Mouse (Mus musculus): ENCODE results near the gene Th.

The Th gene

DNA sequence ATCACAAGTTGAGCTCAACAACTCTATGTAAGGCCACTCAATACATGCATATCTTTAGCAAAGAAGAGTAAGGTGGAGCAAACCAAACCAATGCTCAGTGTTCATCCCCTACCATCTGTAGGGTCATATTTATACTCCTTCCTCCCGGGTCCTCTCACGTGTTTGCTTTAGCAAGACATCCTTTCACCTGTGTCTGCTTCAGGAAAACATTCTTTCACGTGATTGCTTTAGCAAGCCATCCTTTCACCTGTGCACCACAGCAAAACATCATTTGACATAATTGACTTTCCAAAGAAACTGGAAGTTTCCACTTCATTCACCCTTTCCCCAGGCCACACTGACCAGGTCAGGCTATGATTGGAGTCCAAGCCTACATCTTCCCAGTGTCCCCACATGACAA, at the start of gene Th:
TSS of gene Th (minus strand) at position 101 of the 400 bp plus-strand sequence.
- no peak for DNase-seq (ENCODE audit: extremely low read depth, low read depth)

DNA sequence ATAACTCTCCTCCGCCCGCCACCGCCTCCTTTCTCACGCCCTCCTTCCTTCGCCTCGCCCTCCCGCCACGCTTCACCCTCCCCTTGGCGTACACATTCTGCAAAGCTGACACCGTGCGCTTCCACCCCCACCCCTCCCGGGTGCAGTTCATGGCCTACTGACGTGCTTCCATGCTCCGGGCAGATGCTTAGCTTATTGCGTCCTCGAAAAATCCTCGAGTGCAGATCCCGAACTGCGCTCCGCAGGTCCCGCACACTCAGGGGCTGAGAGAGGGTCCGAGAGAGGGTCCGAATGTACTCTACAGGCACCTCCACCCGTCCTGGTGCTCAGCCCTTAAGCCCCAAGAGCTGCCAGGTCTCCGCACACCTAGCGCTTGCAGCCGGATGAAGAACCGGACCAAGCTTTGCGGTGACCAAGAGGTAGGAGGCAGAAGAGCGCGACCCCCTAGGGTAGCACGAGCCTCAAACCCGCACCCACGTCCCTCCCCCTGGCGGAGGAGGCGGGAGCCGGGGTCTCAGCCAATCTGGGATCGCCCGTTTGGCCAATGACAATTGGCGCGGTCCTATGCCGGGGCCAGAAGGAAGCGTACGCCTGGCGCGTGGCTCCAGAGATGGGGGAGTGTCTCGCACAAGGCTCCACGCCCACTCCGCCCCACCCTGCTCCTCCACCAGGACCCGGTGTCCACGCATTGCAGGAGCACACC, 38.0 kb upstream of the Th start, which contains the start of gene Ascl2:
TSS of gene Ascl2 (minus strand) at position 456 of the 703 bp plus-strand sequence.
- DNase-seq (ENCODE audit: extremely low read depth, low read depth) = no peak

DNA sequence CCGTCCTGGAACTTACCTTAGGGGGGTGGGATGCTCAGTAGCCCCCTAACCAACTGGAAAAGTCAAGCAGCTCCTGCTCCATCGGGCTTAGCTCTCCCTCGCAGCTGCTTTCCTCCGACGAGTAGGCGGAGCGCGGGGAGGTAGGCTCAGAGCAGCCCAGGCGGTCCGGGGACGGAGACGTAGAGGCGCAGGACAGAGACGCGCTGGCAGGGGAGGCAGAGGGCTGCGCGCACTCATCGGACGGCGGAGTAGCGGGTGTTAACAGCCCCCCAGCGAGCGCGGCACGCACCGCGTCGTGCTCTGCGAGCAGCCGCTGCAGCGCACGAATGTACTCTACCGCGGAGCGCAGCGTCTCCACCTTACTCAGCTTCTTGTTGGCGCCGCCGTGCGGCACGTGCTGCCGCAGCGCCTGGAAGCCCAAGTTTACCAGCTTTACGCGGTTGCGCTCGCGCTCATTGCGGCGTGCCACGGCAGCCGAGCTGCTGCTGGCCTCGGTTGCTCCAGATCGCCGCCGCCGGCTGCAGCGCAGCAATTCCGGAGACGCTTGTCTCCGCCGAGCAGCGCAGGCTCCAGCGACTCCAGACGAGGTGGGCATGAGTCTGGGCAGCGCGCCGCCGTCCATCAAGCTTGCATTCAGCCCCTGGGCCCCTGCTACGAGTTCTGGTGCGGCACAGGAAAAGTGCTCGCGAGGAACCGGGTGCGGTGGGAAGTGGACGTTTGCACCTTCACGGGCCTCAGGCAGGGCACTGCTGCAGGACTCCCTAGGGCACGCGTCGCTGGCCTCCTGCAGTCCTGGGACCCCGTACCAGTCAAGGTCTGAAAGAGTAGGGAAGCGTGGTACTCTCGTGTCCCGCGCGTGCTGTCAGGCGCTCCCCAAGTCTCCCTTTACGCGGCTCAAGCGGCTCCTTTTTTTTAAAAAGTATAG, 37.2 kb upstream of the Th start:
- no peak for DNase-seq (ENCODE audit: extremely low read depth, low read depth)

DNA sequence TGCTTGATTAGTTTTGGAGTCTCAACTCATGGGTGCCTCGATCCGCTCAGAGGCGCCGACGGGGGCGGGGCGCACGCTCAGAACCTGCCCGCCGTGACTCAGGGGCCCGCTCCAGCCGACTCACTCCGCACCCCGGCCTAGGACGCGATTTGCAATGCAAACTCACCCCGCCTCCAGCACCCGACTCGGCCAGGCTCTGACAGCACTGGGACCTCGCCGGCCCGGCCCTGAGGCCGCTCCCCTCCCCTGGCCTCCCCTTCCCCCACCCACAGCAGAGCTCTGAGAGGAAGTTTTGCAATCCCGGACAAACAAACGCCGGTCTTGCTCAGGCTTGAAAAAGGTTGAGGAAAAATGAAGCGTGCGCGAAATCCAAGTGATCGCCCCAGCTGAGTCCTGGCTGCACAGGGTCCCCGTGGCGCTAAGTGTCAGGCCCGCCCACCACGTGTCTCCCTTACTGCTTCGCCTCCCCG, 36.5 kb upstream of the Th start:
- DNase-seq (ENCODE audit: extremely low read depth, low read depth) = no peak

DNA sequence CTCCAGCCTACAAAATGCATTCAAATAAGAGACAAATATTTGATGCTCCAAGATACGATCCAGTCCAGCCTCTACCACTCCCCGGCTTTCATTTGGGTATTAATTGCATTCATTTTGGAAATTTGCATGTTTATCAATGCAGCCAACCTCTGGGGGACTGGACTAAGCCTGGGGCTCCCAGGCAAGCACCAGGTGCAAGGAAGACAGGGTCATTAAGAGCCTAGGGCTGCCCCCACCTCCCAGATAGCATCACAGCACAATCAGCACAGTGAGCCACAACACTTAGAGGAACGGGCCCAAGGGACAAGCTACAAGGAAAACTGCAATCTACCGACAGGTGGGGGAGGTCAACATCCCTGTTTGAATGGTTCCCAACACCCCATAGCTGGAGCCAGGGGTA, 28.8 kb upstream of the Th start:
- DNase-seq (ENCODE audit: extremely low read depth, low read depth) = no peak

DNA sequence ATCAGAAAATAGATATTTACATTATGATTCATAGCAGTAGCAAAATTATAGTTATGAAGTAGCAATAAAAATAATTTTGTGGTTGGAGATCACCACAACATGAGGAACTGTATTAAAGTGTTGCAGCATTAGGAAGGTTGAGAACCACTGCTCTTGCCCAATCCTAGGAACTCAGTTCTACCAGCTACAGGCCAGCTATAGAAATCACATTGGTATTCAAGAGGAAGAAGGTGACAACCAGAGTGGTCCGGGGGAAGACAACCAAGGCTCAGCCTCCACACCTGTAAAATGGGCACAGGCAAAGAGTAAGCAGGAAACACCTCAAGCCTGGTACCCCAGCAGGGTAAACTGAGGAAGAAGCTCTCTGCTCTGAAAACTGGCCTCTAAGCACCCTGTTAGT, 27.9 kb upstream of the Th start:
- no peak for DNase-seq (ENCODE audit: extremely low read depth, low read depth)

DNA sequence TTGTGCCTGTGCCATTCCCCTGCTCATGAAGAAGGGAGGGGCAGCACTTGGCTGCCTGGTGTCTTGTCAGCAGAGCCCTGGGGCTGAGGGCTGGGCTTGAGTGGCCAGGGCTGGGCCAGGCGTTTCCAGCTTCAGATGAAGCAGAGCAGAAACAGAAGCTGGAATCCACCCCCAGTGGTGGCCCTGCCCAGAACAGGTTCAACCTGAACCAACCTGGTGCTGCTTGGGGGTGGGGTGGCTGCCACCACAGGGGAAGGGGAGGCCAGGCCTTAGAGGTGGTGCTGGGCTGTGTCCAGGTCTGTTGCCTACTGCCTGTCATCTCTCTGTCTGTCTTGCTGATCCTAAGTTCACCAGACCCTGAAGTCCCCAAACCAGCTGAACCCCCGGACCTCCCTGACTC, 25.1 kb upstream of the Th start:
- no peak for DNase-seq (ENCODE audit: extremely low read depth, low read depth)

DNA sequence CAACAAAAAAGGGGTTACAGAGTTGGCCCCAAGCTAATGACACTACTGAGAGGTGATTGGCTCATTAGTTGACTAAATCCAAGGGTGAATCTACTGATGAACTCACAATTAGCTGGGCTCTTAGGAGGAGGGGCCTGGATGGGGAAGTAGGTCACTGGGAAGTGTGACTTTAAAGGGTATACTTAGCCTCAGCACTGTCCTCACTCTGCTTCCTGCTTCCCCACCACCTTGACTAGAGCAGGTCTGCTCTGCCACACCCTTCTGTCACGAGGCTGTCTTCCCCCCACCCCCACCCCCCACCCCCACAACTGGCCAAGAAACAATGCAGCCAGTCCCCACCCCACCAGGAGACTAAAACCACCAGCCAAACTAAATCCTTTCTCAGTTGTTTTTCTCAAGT, 18.6 kb upstream of the Th start:
- DNase-seq (ENCODE audit: extremely low read depth, low read depth) = no peak

DNA sequence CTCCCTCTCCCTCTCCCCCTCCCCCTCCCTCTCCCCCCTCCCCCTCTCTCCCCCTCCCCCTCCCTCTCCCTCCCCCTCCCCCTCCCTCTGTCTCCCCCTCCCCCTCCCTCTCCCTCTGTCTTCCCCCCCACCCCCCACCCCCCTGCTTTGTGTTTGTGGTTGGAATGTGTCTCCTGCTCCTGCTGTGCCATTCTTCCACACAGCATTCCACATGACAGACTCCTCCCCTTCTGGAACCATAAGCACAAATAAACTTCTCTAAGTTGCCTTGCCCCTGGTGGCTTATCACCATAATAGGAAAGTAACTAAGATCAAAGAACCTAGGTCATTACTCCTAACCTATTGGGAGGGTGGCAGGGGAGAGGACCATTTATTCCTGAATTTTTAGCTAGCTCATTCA, 6.7 kb upstream of the Th start:
- no peak for DNase-seq (ENCODE audit: extremely low read depth, low read depth)

DNA sequence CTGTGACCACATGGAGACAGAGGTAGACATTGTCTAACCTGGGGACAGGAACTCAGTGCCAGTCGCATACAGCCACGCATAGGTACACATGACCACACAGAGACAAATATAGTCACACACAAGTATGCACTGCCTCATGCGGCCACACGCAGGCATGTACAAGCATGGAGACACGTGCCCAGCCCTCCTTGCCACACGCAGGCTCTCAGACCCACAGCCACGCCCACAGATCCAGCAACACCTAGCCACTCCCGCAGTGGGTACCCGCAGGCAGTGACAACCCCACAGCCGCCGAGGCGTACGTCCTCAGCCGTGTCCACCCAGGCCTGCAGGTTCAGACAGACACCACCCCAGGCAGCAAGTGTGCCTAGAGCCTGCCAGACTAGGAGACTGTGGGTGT, 4.8 kb upstream of the Th start:
- no peak for DNase-seq (ENCODE audit: extremely low read depth, low read depth)

DNA sequence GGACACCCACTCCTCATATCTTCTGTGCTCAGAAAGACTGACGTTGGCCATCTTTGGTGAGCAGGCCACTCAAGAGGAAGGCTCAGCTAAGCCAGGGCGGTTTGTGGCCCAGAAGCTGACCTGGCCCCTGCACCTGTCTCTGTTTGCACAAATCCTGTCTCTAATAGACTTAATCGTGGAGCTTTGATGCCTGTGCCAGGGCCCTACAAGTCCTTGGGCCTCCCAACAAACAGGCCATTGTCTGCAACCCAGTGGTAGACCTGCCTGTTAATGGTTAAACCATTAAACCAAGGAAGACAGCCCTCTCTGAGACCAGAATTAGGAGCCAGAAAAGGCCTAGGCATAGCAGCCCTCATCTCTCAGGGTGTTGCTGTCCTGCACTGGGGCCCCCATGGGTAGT, 1.5 kb upstream of the Th start:
- no peak for DNase-seq (ENCODE audit: extremely low read depth, low read depth)

DNA sequence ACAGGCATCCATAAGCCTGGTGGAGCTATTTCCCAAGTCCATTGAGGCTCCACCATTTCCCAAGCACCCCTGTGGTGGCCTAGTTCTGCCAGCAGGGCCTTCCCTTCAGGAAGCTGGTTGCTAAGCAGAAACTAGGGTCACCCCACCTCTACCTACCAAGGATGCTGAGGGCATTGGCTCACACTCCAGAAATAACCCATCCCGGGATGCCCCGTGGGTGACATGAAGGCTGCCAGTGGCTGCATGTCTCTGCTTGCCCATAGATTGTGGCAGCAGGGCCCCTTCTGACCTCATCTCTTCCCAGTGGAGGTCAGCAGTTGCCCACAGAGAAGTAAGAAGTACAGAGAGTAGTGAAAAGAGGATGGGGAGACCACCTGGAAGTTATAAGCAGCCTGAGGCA, 1.4 kb downstream of the Th start:
- no peak for DNase-seq (ENCODE audit: extremely low read depth, low read depth)

DNA sequence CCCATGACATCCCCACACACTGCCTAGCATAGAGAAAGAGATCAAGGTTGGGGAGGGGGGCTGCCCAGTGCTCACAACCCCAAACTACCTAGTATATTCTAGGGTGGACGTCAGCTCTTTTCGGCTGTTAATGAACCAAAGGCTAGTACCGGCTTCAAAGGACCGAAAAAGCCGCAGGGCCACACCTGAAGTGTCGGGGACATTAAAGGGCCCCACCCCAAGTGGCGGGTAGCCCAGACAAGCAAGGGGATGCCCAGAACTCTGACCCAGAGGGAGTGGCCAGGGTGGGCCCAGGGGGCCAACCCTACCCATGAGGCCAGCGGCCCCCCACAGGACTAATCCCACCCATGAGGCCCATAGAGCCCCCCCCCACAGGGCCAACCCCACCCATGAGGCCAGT, 3.6 kb downstream of the Th start:
- no peak for DNase-seq (ENCODE audit: extremely low read depth, low read depth)

DNA sequence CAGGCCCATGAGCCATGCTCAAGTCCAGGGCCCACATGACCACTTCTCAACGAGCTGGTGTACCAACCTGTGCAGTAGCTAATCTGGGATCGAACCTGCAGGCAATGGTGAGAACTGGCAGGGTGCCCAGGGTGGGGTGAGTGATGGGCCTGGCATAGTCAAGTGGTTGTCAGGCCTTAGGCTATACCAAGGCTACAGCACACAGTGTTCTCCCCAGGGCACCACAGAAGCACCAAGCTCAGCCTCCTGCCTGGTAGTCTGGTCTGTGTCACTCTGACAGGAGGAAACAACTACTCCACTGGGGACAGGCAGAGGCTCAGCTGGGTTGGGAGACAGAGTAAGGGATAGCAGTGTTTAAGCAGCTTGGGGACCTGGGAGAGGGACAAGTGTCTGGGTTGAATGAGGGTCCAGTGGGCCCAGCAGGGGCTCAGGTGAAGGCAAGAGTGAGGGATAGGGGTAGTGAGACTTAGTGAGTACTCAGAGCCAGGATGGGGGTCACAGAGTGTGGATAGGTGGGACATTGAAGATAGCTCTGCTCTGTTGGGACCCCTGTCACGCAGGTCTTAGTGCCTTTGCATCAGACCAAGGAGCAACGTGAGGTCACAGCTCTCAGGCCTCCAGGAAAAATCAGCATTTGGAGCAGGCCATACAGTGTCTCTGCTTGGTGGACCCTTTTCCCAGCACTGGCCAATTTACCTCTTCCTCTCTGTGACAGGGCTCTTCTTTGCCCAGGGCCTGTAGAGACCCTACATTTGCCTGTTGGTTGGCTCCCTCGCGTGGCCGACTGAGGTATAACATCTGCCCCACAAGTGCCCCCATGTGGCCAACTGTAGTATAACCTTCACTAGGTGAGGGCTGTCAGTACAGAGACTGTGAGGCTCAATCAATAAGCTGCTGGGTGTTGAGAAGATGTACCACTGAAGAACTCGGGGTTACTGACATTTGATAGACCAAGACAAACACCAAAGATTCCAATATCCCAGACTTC, 12.0 kb downstream of the Th start:
- peak; percentile 33 for DNase-seq (ENCODE audit: extremely low read depth, low read depth)

DNA sequence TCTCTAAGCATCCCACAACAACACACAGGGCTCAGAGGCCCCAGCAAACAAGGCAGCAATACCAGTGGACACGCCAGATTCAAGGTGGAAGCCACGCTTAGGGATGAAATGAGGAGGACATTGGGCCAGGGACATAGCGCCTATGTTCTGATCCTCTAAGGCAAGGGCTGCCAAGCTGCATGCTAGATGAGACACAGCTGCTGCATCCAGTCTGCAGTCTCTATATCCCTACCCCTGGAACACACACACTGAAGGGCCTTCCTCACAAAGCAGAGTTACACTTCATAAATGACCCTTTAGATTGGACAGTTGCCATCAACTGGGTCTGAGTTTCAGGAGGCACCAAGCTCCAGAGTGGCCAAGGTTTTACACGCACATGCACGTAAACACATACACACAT, 13.3 kb downstream of the Th start:
- no peak for DNase-seq (ENCODE audit: extremely low read depth, low read depth)

DNA sequence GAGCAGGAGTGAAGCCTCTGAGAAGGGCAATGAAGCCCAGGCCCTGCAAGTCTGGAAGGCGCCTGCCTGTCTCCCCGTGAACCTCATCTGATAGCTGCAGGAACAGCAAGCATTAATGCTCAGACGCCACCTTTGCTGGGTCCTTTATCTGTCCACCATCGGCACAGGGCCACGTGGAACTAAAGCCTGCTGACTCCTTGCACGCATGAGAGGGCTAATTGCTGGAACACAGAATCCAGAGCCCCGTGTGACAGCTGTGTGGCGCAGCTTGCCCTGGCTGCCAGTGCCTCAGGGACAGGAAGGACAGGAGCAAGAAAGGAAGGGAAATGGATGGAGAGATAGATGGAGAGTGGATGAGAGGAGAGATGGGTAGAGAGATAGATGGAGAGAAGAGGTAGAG, 14.8 kb downstream of the Th start:
- no peak for DNase-seq (ENCODE audit: extremely low read depth, low read depth)

DNA sequence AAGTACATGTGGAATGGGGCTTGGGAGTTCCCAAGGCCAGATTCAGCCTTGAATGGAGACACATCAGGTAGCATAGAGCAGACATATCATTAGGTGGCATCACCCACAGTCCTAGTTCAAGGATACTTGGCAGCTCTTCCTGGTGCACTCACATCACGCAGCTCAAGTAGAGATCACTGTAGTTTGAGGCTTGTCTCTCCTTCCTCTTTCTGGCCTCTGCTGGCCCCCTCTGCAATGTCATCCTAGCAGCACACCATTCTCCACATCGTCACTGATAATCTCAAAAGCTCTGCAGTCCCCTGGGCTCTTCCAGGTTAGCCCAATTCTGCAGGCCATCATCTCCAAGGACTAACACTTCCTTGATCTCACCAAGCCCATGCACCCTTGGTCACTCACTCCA, 19.2 kb downstream of the Th start:
- no peak for DNase-seq (ENCODE audit: extremely low read depth, low read depth)

DNA sequence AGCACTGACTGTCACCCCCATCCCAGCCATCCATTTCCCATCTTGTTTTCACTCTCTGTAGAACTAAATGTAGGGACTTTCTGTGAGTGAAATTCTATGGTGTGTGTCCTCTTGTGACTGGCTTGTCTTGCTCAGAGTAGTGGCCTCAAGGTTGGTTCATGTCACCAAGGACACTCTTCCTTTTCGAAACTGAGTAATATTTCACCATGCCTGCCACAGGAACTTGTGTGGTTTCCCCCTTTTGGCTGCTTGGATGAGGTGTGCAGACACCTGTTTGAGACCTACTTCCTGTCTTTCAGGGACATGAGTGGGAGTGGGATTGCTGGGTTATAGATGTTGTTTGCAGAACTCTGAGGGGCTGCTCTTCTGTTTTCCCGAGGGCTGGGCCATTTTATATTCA, 20.8 kb downstream of the Th start:
- DNase-seq (ENCODE audit: extremely low read depth, low read depth) = no peak

DNA sequence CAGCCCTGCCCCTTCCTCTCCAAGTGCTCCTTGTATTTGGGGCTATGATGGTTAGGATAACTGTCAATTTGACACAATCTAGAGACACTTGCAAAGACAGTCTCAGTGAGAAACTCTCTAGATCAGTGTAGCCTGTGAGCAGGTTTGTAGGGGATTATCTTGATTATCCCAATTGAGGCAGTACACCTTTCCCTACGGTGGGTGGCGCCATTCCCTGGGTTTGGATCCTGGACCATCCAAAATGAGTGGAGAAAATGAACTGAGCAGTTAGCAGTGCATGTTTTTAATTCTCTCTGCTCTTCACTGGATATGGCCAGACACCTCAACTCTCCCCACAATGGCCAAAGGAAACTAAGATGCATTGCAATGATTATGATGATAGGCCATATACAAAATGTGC, 21.3 kb downstream of the Th start:
- no peak for DNase-seq (ENCODE audit: extremely low read depth, low read depth)

DNA sequence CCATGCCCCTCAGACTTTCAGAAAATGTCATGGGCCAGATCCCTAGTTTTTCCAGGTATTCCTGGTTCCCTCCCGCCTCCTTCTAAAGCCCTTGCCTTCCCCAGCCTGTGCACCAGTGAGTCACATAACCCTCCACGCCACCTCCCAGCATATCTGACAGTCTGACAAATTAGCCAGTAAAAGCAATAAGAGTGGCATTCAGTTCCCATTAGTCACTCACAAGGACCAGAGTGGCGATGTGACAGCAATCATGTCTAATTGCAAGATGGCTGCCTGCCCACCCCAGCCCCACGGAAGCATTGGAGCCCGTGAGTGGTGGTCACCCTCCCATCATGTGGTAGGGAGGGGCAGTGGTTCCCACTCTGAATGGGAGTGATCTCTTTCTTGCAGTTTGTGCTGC, 25.3 kb downstream of the Th start:
- no peak for DNase-seq (ENCODE audit: extremely low read depth, low read depth)

DNA sequence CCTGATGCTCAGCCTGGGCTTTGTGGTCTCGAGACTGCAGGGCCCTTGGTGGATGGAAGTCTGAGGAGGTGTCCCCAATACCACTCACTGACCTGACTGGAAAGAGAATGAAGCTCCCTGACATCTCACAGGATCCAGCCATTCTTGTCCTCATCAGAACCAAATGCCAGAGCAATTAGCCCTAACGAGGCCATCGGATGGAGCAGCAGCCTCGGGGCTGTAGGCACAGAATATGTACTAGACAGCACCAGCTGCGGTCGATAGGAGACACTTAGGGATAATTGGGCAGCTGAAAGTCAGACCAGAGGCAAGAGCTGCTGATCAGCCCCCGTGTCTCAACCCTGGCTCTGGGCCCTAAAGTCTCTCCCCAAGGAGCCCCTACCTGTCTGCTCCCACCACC, 26.6 kb downstream of the Th start:
- DNase-seq (ENCODE audit: extremely low read depth, low read depth) = no peak

DNA sequence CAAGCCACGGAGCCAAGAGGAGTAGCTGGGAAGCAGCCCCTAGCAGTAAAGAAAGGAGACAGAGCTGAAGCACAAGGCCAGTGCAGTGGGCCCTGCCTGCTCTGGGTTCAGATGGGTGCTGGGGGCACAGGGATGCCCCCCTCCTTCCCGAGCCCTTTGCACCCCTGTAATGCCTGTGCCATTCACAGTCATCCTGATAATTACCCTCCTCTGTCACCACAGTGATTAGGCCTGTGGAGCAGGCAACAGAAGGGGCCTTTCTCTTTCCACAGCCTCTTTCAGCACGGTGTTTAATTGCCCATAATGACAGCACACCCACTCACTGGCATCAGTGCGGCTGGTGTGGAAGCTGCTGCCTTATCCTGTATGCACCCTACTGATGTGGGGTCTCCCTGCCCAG, 28.0 kb downstream of the Th start:
- DNase-seq (ENCODE audit: extremely low read depth, low read depth) = no peak
